Mouse (Mus musculus): ENCODE results near the gene Rtn4rl2. TPM values are rescaled to one million over a fixed set of nuclear protein-coding genes. Genes with fewer than 3 reads are reported as not detected.

The Rtn4rl2 gene
- total and polyA plus RNA-seq, 3 experiments, result 3.6 to 6.1 (median 3.8) TPM

DNA sequence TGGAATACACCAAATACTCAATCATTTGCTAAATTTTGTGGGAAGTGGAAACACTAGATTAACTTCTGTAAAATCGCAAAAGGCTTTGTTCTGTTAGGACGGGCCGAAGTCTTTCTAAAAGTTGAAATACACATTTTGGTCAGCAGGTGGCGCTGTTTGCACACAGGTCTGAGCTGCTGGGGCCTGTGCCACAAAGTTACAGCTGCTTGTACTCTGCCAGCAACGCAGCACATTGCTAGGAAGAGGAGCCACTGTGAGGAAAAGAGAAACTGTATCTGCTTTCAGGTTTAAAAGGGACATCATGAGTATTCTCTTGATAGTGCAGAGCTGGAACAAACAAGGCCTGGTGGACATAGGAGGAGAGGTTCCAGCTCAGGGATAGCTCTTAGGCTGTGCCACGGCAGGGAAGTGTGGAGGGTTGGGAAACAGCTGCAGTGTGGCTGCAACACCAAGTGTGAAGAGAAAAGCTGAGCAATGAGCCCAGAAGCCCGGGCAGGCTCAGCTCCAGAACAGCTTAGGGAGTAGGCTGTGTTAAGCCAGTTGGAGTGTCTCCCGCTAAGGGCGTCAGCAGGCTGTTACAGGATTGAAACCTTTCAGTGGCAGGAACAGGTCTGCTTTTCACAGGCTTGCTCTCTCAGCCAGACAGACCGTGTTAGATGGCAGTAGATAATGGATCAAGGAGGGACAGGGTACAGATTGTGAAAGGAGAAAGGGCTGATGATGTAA, 54.7 kb downstream of the Rtn4rl2 start:
- intact Hi-C loops (cut with DNase I), result loop anchor here (1.0 to 5.0 kb wide), 4 partner anchors 23 to 177 kb away; no protein-coding TSS in a partner anchor
- H3K36me3 ChIP-seq (ENCODE audit: control insufficient read depth, insufficient read depth, low read length), result no peaks in the 10 kb centered on the region
- TF ChIP-seq CTCF (IDR thresholded peaks at IDR 0.05), result peak; percentile 96; the same call in 1 of the 2 replicates
- TF ChIP-seq EP300 (IDR thresholded peaks at IDR 0.05; ENCODE audit: insufficient read depth, low read depth, low read length), result peak; percentile 76; the same call in 1 of the 2 replicates
- no peak; the same call in 1 of the 2 replicates for TF ChIP-seq POLR2A (IDR thresholded peaks at IDR 0.05; ENCODE audit: insufficient read depth, low read depth, low read length)
- peak; percentile 80 to 85 for DNase-seq
- H3K79me2 ChIP-seq (replicated peaks; ENCODE audit: control insufficient read depth, insufficient read depth, low read length), result no peaks in the 10 kb centered on the region
- peak overlapping the region; percentile 29 for H3K27ac ChIP-seq
- H3K9ac ChIP-seq (ENCODE audit: low read depth, low read length), result peak overlapping the region; percentile 40
- no peaks in the 10 kb centered on the region for H3K27me3 ChIP-seq (ENCODE audit: control insufficient read depth, insufficient read depth, low read length)
- WGBS, result 27% methylated on average over 10 of the region's 10 CpGs
- H3K4me1 ChIP-seq (ENCODE audit: control insufficient read depth, insufficient read depth, low read length), result peaks cover 2% of the 10 kb centered on the region
- no peak overlapping the region for H3K4me3 ChIP-seq

DNA sequence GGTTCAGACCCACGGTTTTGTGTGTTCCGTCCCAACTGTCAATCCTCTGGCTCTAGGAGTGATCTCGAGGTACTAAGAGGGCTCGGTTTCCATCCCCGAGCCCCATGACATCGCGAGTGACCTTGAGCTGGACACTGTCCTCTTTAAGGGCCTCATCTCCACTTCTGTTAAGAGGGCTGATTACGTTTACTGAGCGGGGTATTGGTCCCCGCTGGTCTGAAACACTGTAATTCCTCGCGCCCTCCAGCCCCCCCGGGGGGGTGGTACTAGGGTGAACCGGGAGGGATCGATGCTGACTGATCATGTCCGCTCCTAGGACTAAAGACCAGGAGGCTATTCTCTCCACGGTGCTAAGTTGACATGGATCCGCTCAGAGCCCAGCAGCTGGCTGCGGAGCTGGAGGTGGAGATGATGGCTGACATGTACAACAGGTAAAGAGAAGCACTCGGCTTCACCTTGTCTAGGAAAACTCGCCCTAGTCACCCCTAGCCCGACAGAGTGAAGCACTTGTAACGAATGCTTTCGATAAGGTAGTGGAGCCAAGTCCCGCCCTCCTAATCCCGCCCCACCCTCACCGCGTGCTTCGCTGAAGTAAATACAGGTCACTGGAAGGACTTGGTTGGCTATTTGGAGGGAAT, 59.1 kb downstream of the Rtn4rl2 start:
- WGBS, result under 1% methylated on average over 29 of the region's 29 CpGs
- Histone ChIP-seq H3K36me3 (ENCODE audit: control insufficient read depth, insufficient read depth, low read length) (no peaks in the 10 kb centered on the region), H3K27ac (peak overlapping the region; percentile 68), H3K4me3 (peak overlapping the region; percentile 70), H3K4me1 (ENCODE audit: control insufficient read depth, insufficient read depth, low read length) (peaks cover 3% of the 10 kb centered on the region), H3K79me2 (replicated peaks; ENCODE audit: control insufficient read depth, insufficient read depth, low read length) (no peaks in the 10 kb centered on the region), H3K27me3 (ENCODE audit: control insufficient read depth, insufficient read depth, low read length) (no peaks in the 10 kb centered on the region), H3K9ac (ENCODE audit: low read depth, low read length) (peak overlapping the region; percentile 71)
- TF ChIP-seq CTCF (IDR thresholded peaks at IDR 0.05) (no peak), POLR2A (IDR thresholded peaks at IDR 0.05; ENCODE audit: insufficient read depth, low read depth, low read length) (0 out of 2 replicates have a peak, but pooled peaks have one; percentile 48)
- intact Hi-C loops (cut with DNase I), result no loop called here
- DNase-seq, result peak; percentile 25 to 33

DNA sequence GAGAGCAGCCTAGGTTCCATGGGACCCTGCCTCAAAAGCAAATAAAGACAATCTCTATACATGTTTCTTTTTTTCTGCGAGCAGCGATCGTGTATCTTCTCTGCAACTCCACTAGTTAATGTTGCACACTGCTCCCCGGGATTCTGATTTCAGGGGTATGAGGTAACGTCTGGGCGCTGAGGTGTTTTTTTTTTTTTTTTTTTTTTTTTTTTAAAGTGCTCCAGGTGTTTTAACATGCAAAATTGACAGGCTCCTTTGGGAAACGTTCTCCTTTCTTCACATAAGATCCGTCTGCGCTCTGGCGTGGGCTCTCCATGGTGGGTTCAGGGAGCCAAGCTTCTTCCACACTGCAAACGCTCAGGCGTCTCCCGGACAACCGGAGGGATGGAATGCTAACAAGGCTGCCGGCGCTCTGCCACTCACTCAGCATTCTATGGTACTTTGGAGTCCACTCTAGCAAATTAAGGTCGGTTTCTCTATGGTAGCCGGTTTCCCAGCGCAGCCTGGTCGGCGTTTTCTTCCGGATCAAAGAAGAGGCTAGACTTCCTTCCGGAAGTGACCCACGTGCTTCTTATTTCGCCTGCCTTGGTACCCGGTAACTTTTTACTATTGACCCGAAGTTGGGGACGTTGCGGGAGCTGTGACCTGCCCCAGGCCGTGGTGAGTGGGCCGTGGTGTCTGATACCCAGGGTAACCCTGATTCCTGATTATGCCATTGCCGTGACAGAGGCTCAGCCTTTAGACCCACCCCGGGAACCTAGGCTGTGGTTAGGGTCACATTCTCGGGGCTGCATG, 59.8 kb downstream of the Rtn4rl2 start, which contains the start of gene Timm10:
TSS of gene Timm10 (plus strand) at position 510 of the 795 bp plus-strand sequence.
- H3K27ac ChIP-seq, result peak within 1 kb of the TSS; percentile 68
- H3K79me2 ChIP-seq (replicated peaks; ENCODE audit: control insufficient read depth, insufficient read depth, low read length), result no peaks in the 10 kb centered on the region
- peaks cover 2% of the 10 kb centered on the region for H3K4me1 ChIP-seq (ENCODE audit: control insufficient read depth, insufficient read depth, low read length)
- peak; percentile 80 to 90 for DNase-seq
- under 1% methylated on average over 34 of the region's 34 CpGs for WGBS
- H3K27me3 ChIP-seq (ENCODE audit: control insufficient read depth, insufficient read depth, low read length), result no peaks in the 10 kb centered on the region
- peak within 1 kb of the TSS; percentile 70 for H3K4me3 ChIP-seq
- TF ChIP-seq EP300 (IDR thresholded peaks at IDR 0.05; ENCODE audit: insufficient read depth, low read depth, low read length) (peak; percentile 50; the same call in 1 of the 2 replicates), POLR2A (IDR thresholded peaks at IDR 0.05; ENCODE audit: insufficient read depth, low read depth, low read length) (peak; percentile 61), CTCF (IDR thresholded peaks at IDR 0.05) (no peak)
- peak within 1 kb of the TSS; percentile 71 for H3K9ac ChIP-seq (ENCODE audit: low read depth, low read length)
- H3K36me3 ChIP-seq (ENCODE audit: control insufficient read depth, insufficient read depth, low read length), result no peaks in the 10 kb centered on the region
- intact Hi-C loops (cut with DNase I), result no loop called here

DNA sequence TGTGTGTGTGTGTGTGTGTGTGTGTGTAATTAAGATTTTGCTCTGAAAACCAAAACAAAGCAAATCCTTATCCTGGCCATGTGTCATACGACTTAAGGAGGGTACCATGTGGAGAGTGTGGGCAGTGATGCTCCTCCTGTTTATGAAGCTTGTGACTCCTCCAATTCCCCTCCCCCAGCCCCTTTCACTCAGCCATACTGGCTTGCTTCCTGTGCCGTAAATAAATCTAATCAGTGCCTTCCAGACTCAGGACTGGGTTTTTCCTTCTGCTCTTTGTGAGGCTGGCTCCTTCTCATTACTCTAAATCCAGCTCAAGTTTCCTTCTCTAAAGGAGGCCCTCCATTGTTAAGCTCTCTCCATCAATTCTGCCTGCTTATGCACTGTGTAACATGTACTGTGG, 63.3 kb downstream of the Rtn4rl2 start:
- Histone ChIP-seq H3K27me3 (ENCODE audit: control insufficient read depth, insufficient read depth, low read length) (no peaks in the 10 kb centered on the region), H3K36me3 (ENCODE audit: control insufficient read depth, insufficient read depth, low read length) (no peaks in the 10 kb centered on the region), H3K79me2 (replicated peaks; ENCODE audit: control insufficient read depth, insufficient read depth, low read length) (no peaks in the 10 kb centered on the region), H3K4me3 (no peak overlapping the region), H3K9ac (ENCODE audit: low read depth, low read length) (no peak overlapping the region), H3K27ac (no peak overlapping the region), H3K4me1 (ENCODE audit: control insufficient read depth, insufficient read depth, low read length) (peaks cover 4% of the 10 kb centered on the region)
- DNase-seq, result no peak
- TF ChIP-seq POLR2A (IDR thresholded peaks at IDR 0.05; ENCODE audit: insufficient read depth, low read depth, low read length) (no peak), EP300 (IDR thresholded peaks at IDR 0.05; ENCODE audit: insufficient read depth, low read depth, low read length) (no peak), CTCF (IDR thresholded peaks at IDR 0.05) (no peak)
- intact Hi-C loops (cut with DNase I), result no loop called here
- WGBS, result 17% methylated on average over 2 of the region's 2 CpGs

DNA sequence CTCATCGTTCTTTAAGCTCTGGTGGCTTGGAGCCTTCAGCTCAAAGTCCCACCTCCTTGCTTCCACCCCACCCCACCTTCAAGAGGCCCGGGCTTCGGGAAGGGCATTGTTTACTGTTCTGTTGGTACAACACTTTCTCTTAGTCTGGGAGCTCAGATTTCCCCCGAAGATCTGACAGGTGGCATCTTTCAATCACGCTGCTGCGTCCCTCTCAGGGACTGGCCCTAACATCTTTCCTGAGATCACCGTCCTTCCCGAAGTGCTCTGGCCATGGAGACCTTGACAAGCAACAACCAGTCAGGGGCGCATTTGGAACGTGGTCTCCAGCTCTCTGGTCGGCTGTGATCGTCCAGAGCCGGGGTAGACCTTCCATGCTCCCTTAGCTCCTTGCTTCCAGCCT, 64.0 kb downstream of the Rtn4rl2 start, which contains the start of gene Smtnl1:
TSS of gene Smtnl1 (minus strand) at position 101 of the 400 bp plus-strand sequence.
- intact Hi-C loops (cut with DNase I), result no loop called here
- no peaks in the 10 kb centered on the region for H3K36me3 ChIP-seq (ENCODE audit: control insufficient read depth, insufficient read depth, low read length)
- H3K27ac ChIP-seq, result no peak within 1 kb of the TSS
- H3K4me1 ChIP-seq (ENCODE audit: control insufficient read depth, insufficient read depth, low read length), result peaks cover 4% of the 10 kb centered on the region
- no peak within 1 kb of the TSS for H3K9ac ChIP-seq (ENCODE audit: low read depth, low read length)
- no peak for DNase-seq
- no peaks in the 10 kb centered on the region for H3K27me3 ChIP-seq (ENCODE audit: control insufficient read depth, insufficient read depth, low read length)
- 52% methylated on average over 13 of the region's 13 CpGs for WGBS
- H3K4me3 ChIP-seq, result no peak within 1 kb of the TSS
- no peaks in the 10 kb centered on the region for H3K79me2 ChIP-seq (replicated peaks; ENCODE audit: control insufficient read depth, insufficient read depth, low read length)
- TF ChIP-seq CTCF (IDR thresholded peaks at IDR 0.05) (no peak), EP300 (IDR thresholded peaks at IDR 0.05; ENCODE audit: insufficient read depth, low read depth, low read length) (no peak), POLR2A (IDR thresholded peaks at IDR 0.05; ENCODE audit: insufficient read depth, low read depth, low read length) (no peak)

Small RNAs within 50 kb of the gene (microRNA-seq; reads per million reads assigned to microRNA genes)
- 0 reads per million in 2 experiments for gene Gm24332

Other genes with a start within 250 kb of the Rtn4rl2 start
- gene Ctnnd1, start 235.9 kb downstream of the Rtn4rl2 start, total RNA-seq (2021), result 10 to 100 TPM; 53.4 to 61.4 TPM
- 26.5 and 54.5 TPM in 2 replicates for gene Ctnnd1, start 235.9 kb downstream of the Rtn4rl2 start, polyA plus RNA-seq (2012; rRNA removed)
- not detected for gene Btbd18, start 227.6 kb downstream of the Rtn4rl2 start, total RNA-seq (2021)
- gene Btbd18, start 227.6 kb downstream of the Rtn4rl2 start, polyA plus RNA-seq (2012; rRNA removed), result not detected in 2 replicates
- 10 to 100 TPM; 21.8 to 28.0 TPM for gene Selenoh, start 215.9 kb downstream of the Rtn4rl2 start, total RNA-seq (2021)
- 18.0 and 19.6 TPM in 2 replicates for gene Selenoh, start 215.9 kb downstream of the Rtn4rl2 start, polyA plus RNA-seq (2012; rRNA removed)
- 1 to 10 TPM; 5.8 to 5.9 TPM for gene Gm28635, start 208.7 kb downstream of the Rtn4rl2 start, total RNA-seq (2021)
- gene Gm28635, start 208.7 kb downstream of the Rtn4rl2 start, polyA plus RNA-seq (2012; rRNA removed), result not detected in 2 replicates
- 10 to 100 TPM; 11.5 to 14.2 TPM for gene Med19, start 208.3 kb downstream of the Rtn4rl2 start, total RNA-seq (2021)
- 6.8 and 10.4 TPM in 2 replicates for gene Med19, start 208.3 kb downstream of the Rtn4rl2 start, polyA plus RNA-seq (2012; rRNA removed)
- gene Tmx2, start 207.6 kb downstream of the Rtn4rl2 start, total RNA-seq (2021), result 100 to 1,000 TPM; 105 to 115 TPM
- gene Tmx2, start 207.6 kb downstream of the Rtn4rl2 start, polyA plus RNA-seq (2012; rRNA removed), result 148 and 203 TPM in 2 replicates
- 10 to 100 TPM; 62.8 to 72.5 TPM for gene Zdhhc5, start 171.5 kb downstream of the Rtn4rl2 start, total RNA-seq (2021)
- 47.6 and 61.2 TPM in 2 replicates for gene Zdhhc5, start 171.5 kb downstream of the Rtn4rl2 start, polyA plus RNA-seq (2012; rRNA removed)
- 1 to 10 TPM; 4.0 to 4.6 TPM for gene Clp1, start 159.4 kb downstream of the Rtn4rl2 start, total RNA-seq (2021)
- gene Clp1, start 159.4 kb downstream of the Rtn4rl2 start, polyA plus RNA-seq (2012; rRNA removed), result 3.5 and 7.4 TPM in 2 replicates
- gene Ypel4, start 152.7 kb downstream of the Rtn4rl2 start, total RNA-seq (2021), result under 1 TPM; 0.44 to 0.45 TPM
- 1.5 and 1.7 TPM in 2 replicates for gene Ypel4, start 152.7 kb downstream of the Rtn4rl2 start, polyA plus RNA-seq (2012; rRNA removed)
- 1 to 10 TPM; 1.8 to 2.0 TPM for gene Gm19426, start 143.1 kb downstream of the Rtn4rl2 start, total RNA-seq (2021)
- gene Gm19426, start 143.1 kb downstream of the Rtn4rl2 start, polyA plus RNA-seq (2012; rRNA removed), result 1.5 and 1.7 TPM in 2 replicates
- gene Serping1, start 111.3 kb downstream of the Rtn4rl2 start, total RNA-seq (2021), result 10 to 100 TPM; 79.7 to 81.5 TPM
- gene Serping1, start 111.3 kb downstream of the Rtn4rl2 start, polyA plus RNA-seq (2012; rRNA removed), result 268 and 301 TPM in 2 replicates
- 100 to 1,000 TPM in 1 of 2 experiments, 10 to 100 TPM in 1; 26.5 to 109 TPM for gene Ube2l6, start 87.9 kb downstream of the Rtn4rl2 start, total RNA-seq (2021)
- 42.0 and 131 TPM in 2 replicates for gene Ube2l6, start 87.9 kb downstream of the Rtn4rl2 start, polyA plus RNA-seq (2012; rRNA removed)
- not detected for gene Smtnl1, start 64.1 kb downstream of the Rtn4rl2 start, total RNA-seq (2021)
- gene Smtnl1, start 64.1 kb downstream of the Rtn4rl2 start, polyA plus RNA-seq (2012; rRNA removed), result not detected in 2 replicates
- 100 to 1,000 TPM; 106 to 129 TPM for gene Timm10, start 59.7 kb downstream of the Rtn4rl2 start, total RNA-seq (2021)
- 123 and 136 TPM in 2 replicates for gene Timm10, start 59.7 kb downstream of the Rtn4rl2 start, polyA plus RNA-seq (2012; rRNA removed)
- 1 to 10 TPM; 2.1 to 2.3 TPM for gene Slc43a1, start 47.9 kb downstream of the Rtn4rl2 start, total RNA-seq (2021)
- 3.7 and 6.7 TPM in 2 replicates for gene Slc43a1, start 47.9 kb downstream of the Rtn4rl2 start, polyA plus RNA-seq (2012; rRNA removed)
- 10 to 100 TPM; 62.6 to 79.1 TPM for gene Slc43a3, start 49.9 kb upstream of the Rtn4rl2 start, total RNA-seq (2021)
- 101 and 141 TPM in 2 replicates for gene Slc43a3, start 49.9 kb upstream of the Rtn4rl2 start, polyA plus RNA-seq (2012; rRNA removed)
- not detected for gene Prg2, start 93.8 kb upstream of the Rtn4rl2 start, total RNA-seq (2021)
- 0.14 and 0.44 TPM in 2 replicates for gene Prg2, start 93.8 kb upstream of the Rtn4rl2 start, polyA plus RNA-seq (2012; rRNA removed)
- gene Prg3, start 101.5 kb upstream of the Rtn4rl2 start, total RNA-seq (2021), result not detected
- gene Prg3, start 101.5 kb upstream of the Rtn4rl2 start, polyA plus RNA-seq (2012; rRNA removed), result not detected in 2 replicates
- gene Ssrp1, start 150.5 kb upstream of the Rtn4rl2 start, total RNA-seq (2021), result 10 to 100 TPM; 38.8 to 39.0 TPM
- gene Ssrp1, start 150.5 kb upstream of the Rtn4rl2 start, polyA plus RNA-seq (2012; rRNA removed), result 39.6 and 59.5 TPM in 2 replicates
- under 1 TPM; 0.25 to 0.81 TPM for gene P2rx3, start 150.8 kb upstream of the Rtn4rl2 start, total RNA-seq (2021)
- 0.39 and 0.79 TPM in 2 replicates for gene P2rx3, start 150.8 kb upstream of the Rtn4rl2 start, polyA plus RNA-seq (2012; rRNA removed)
- gene Tnks1bp1, start 161.3 kb upstream of the Rtn4rl2 start, total RNA-seq (2021), result 10 to 100 TPM; 56.9 to 59.1 TPM
- 40.7 and 54.1 TPM in 2 replicates for gene Tnks1bp1, start 161.3 kb upstream of the Rtn4rl2 start, polyA plus RNA-seq (2012; rRNA removed)
- 10 to 100 TPM; 20.5 to 21.4 TPM for gene Aplnr, start 249.5 kb upstream of the Rtn4rl2 start, total RNA-seq (2021)
- 35.3 and 76.1 TPM in 2 replicates for gene Aplnr, start 249.5 kb upstream of the Rtn4rl2 start, polyA plus RNA-seq (2012; rRNA removed)

Data from heart, adult 2 months (tissue).